Mouse (Mus musculus): Measurements from ENCODE around the gene Opn3. TPM values are rescaled to one million over a fixed set of nuclear protein-coding genes. Genes with fewer than 3 reads are reported as not detected.

The Opn3 gene
- polyA plus RNA-seq, 1 experiment, result 2.1 TPM

DNA sequence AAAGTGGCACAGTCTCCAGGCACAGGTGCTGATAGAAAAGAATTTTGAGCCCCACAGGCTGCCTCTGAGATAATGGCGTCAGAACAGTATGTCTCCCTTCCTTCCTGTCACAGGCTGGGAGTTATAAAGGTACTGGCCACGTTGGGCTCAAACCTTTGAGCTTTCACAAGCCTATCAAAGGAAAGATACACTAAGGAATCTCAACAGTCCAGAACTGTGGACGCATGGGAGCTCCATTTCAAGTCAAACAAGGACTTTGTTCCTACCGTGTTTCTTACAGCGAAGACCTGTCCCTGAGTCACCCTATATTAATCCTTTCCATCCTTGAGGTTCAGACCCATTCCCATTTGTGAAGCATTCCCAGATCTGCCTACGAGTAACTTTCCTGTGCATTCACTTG, 15.1 kb downstream of the Opn3 start:
- whole genome bisulfite sequencing, result 83% methylated on average over 6 of the region's 6 CpGs
- TF ChIP-seq CTCF (conservative IDR thresholded peaks at IDR 0.05; ENCODE audit: insufficient read depth, insufficient read length, low read depth, low read length), result no peak
- no peak for TF ChIP-seq POLR2A (IDR thresholded peaks at IDR 0.05; ENCODE audit: low read depth, low read length)
- no peaks in the 10 kb centered on the region for H3K36me3 ChIP-seq (ENCODE audit: control insufficient read depth, insufficient read depth, low read length)

DNA sequence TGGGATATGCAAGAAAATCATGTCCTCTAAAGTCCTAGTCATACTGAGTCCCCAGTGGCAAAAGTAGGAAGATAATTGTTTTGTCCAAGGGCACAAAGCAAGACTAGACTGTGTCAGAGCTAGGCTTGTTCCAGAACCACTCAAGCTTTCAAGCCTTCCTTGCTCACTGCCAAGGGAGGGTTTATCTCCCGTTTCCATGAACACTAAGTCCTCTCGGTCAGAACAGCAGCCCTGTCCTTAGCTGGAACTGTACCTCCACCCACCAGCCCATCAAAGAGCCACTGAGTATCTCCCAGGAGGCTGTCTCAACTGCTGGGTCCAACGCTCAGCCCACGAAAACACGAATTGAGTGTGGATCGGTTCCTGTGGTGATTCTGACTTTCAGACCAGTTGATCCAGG, 17.5 kb downstream of the Opn3 start:
- no peak for DNase-seq
- Histone ChIP-seq H3K4me3 (ENCODE audit: insufficient read depth, low read depth, low read length) (no peak overlapping the region), H3K27me3 (replicated peaks; ENCODE audit: control insufficient read depth, insufficient read depth, low read length) (no peaks in the 10 kb centered on the region), H3K4me1 (ENCODE audit: control insufficient read depth, insufficient read depth, low read length) (no peaks in the 10 kb centered on the region; the same call in 1 of the 2 replicates), H3K36me3 (ENCODE audit: control insufficient read depth, insufficient read depth, low read length) (no peaks in the 10 kb centered on the region), H3K27ac (ENCODE audit: insufficient read depth, low read depth, low read length) (no peak overlapping the region)
- WGBS, result 75% methylated on average over 6 of the region's 6 CpGs
- TF ChIP-seq CTCF (conservative IDR thresholded peaks at IDR 0.05; ENCODE audit: insufficient read depth, insufficient read length, low read depth, low read length) (no peak), POLR2A (IDR thresholded peaks at IDR 0.05; ENCODE audit: low read depth, low read length) (no peak)

More for the DNA sequence above, 15.1 kb downstream of the Opn3 start:
- H3K27ac ChIP-seq (ENCODE audit: insufficient read depth, low read depth, low read length), result no peak overlapping the region
- no peaks in the 10 kb centered on the region for H3K27me3 ChIP-seq (replicated peaks; ENCODE audit: control insufficient read depth, insufficient read depth, low read length)
- H3K4me1 ChIP-seq (ENCODE audit: control insufficient read depth, insufficient read depth, low read length), result no peaks in the 10 kb centered on the region; the same call in 1 of the 2 replicates
- no peak for DNase-seq
- H3K4me3 ChIP-seq (ENCODE audit: insufficient read depth, low read depth, low read length), result no peak overlapping the region

DNA sequence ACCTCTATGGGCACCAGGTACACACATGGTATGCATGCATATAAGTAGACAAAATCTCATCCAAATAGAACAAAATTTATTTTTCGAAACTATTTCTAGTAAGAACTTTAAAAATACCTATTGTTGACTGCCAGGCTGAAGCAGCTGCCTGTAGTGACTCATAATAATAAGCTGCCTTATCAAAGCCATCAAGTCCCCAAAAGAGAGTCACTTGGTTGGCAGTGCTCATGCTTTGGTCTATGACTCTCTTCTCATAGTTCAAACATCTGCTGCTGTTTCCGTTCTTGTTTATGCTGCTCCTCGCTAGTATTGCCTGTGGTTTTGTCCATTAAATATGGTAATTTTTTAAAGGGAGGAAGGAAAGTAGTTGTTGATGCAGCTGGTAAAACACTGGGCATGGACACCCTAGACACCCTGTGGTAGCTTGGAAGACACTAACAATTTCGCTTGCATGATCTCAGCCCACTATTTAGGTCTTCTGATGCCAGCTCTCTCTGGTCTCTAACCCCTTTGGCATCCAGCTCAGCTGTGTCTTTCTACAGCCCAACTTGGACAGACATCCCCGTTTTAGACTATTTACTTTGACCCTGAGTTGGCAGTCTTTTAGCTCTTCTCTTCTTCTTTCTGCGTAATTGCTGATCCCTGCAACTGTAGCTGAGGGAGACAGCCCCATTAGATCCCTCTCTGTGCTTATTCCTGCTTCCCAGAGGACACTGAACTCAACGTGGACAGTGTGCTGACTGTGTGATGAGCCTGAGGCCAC, 18.8 kb downstream of the Opn3 start:
- Histone ChIP-seq H3K4me1 (ENCODE audit: control insufficient read depth, insufficient read depth, low read length) (no peaks in the 10 kb centered on the region; the same call in 1 of the 2 replicates), H3K4me3 (ENCODE audit: insufficient read depth, low read depth, low read length) (no peak overlapping the region), H3K27me3 (replicated peaks; ENCODE audit: control insufficient read depth, insufficient read depth, low read length) (no peaks in the 10 kb centered on the region), H3K27ac (ENCODE audit: insufficient read depth, low read depth, low read length) (no peak overlapping the region), H3K36me3 (ENCODE audit: control insufficient read depth, insufficient read depth, low read length) (no peaks in the 10 kb centered on the region)
- TF ChIP-seq CTCF (conservative IDR thresholded peaks at IDR 0.05; ENCODE audit: insufficient read depth, insufficient read length, low read depth, low read length), result no peak
- TF ChIP-seq POLR2A (IDR thresholded peaks at IDR 0.05; ENCODE audit: low read depth, low read length), result no peak
- no peak for DNase-seq
- 66% methylated on average over 7 of the region's 7 CpGs for WGBS

DNA sequence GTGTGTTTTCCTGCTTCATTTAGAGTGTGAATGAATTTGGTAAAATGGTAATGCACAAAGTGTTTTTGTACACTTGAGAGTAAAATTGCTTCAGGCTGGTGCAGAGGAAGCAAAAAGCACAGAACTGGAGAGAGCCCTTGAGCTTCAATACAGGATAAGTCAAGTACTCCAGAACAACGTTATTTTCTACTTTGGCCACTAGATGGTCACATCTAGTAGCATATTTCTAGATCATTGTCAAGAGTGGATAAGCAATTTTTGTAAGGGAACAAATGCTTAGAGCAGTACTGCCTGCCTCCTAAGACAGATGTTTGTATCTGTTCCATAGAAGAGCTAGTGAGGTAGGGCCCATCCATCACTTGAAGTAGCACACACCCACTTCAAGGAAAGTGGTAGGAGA, 20.9 kb downstream of the Opn3 start:
- Histone ChIP-seq H3K27me3 (replicated peaks; ENCODE audit: control insufficient read depth, insufficient read depth, low read length) (no peaks in the 10 kb centered on the region), H3K27ac (ENCODE audit: insufficient read depth, low read depth, low read length) (no peak overlapping the region), H3K4me3 (ENCODE audit: insufficient read depth, low read depth, low read length) (no peak overlapping the region), H3K36me3 (ENCODE audit: control insufficient read depth, insufficient read depth, low read length) (no peaks in the 10 kb centered on the region), H3K4me1 (ENCODE audit: control insufficient read depth, insufficient read depth, low read length) (no peaks in the 10 kb centered on the region; the same call in 1 of the 2 replicates)
- 19% methylated on average over 1 of the region's 1 CpGs for WGBS
- no peak for TF ChIP-seq POLR2A (IDR thresholded peaks at IDR 0.05; ENCODE audit: low read depth, low read length)
- no peak for TF ChIP-seq CTCF (conservative IDR thresholded peaks at IDR 0.05; ENCODE audit: insufficient read depth, insufficient read length, low read depth, low read length)
- no peak for DNase-seq

DNA sequence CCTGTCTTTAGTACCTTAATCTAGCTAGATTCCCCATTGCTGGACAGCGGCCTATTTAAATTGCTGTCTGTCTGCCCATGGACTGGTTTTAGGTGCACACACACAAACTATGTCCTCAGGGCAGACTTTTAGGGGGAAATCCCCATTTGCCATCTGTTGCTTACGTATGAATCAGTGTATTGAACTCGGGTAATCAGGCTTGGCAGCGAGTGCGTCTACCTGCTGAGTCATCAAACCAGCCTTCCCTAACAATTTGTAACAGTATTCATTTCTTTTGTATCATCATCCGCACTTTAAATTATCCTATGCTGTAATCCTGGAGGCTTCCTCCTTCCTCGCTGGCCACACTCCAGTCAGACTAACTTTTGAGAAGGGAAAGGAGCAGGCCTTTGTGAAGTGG, 22.5 kb downstream of the Opn3 start:
- TF ChIP-seq CTCF (conservative IDR thresholded peaks at IDR 0.05; ENCODE audit: insufficient read depth, insufficient read length, low read depth, low read length) (no peak), POLR2A (IDR thresholded peaks at IDR 0.05; ENCODE audit: low read depth, low read length) (no peak)
- Histone ChIP-seq H3K4me1 (ENCODE audit: control insufficient read depth, insufficient read depth, low read length) (peaks cover 3% of the 10 kb centered on the region; the same call in 1 of the 2 replicates), H3K4me3 (ENCODE audit: insufficient read depth, low read depth, low read length) (no peak overlapping the region), H3K36me3 (ENCODE audit: control insufficient read depth, insufficient read depth, low read length) (no peaks in the 10 kb centered on the region), H3K27me3 (replicated peaks; ENCODE audit: control insufficient read depth, insufficient read depth, low read length) (no peaks in the 10 kb centered on the region), H3K27ac (ENCODE audit: insufficient read depth, low read depth, low read length) (no peak overlapping the region)
- no peak for DNase-seq
- WGBS, result 83% methylated on average over 7 of the region's 7 CpGs

DNA sequence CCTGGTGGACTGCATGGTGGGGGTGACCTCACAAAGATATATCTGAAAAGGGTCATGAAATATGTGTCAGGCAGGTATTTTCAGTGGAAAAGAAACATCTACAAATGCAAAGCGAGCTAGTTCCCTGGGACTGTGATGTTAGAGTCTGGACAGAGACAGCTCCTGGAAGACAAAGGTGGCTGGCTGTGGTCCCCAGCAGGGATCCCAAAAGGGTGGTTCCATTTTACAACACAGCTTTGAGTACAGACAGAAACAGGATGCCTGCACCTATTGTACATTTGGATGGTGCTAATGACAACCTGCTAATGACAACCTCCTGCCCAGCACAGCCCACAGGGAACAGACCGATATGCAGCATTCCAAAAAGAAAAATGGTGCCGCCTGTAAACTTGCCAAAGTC, 23.1 kb downstream of the Opn3 start:
- TF ChIP-seq POLR2A (IDR thresholded peaks at IDR 0.05; ENCODE audit: low read depth, low read length), result no peak
- TF ChIP-seq CTCF (conservative IDR thresholded peaks at IDR 0.05; ENCODE audit: insufficient read depth, insufficient read length, low read depth, low read length), result no peak
- H3K36me3 ChIP-seq (ENCODE audit: control insufficient read depth, insufficient read depth, low read length), result no peaks in the 10 kb centered on the region
- DNase-seq, result no peak
- 93% methylated on average over 3 of the region's 3 CpGs for WGBS
- H3K4me1 ChIP-seq (ENCODE audit: control insufficient read depth, insufficient read depth, low read length), result peaks cover 3% of the 10 kb centered on the region; the same call in 1 of the 2 replicates
- no peak overlapping the region for H3K4me3 ChIP-seq (ENCODE audit: insufficient read depth, low read depth, low read length)
- H3K27me3 ChIP-seq (replicated peaks; ENCODE audit: control insufficient read depth, insufficient read depth, low read length), result no peaks in the 10 kb centered on the region
- no peak overlapping the region for H3K27ac ChIP-seq (ENCODE audit: insufficient read depth, low read depth, low read length)

DNA sequence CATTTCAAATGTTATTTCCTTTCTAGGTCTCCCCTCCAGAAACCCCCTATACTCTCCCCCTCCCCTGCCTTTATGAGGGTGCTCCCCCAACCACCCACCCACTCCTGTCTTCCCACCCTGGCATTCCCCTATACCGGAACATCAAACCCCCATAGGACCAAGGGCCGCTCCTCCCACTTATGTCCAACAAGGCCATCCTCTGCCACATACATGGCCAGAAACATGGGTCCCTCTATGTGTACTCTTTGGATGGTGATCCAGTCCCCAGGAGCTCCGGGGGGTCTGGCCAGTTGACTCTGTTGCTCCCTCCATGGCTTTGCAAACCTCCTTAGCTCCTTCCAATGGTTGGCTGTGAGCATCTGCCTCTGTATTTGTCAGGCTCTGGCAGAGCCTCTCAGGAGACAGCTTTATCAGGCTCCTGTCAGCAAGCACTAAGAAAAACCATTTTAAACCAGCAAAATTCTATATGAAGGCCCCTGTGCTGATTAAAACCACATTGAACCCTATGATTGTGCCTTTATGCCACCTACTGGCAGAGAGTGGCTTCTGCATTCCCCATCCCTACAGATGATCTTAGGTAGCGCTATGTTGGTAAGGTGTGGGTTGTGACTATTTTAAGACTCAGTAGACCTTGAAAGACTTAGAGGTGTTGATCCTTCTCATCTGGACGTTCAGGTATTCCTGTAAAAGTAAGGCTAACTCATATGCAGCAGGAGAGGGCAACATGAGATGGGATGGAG, 23.7 kb downstream of the Opn3 start:
- 61% methylated on average over 5 of the region's 5 CpGs for WGBS
- peak; percentile 51 for DNase-seq
- H3K27me3 ChIP-seq (replicated peaks; ENCODE audit: control insufficient read depth, insufficient read depth, low read length), result no peaks in the 10 kb centered on the region
- H3K4me3 ChIP-seq (ENCODE audit: insufficient read depth, low read depth, low read length), result no peak overlapping the region
- H3K4me1 ChIP-seq (ENCODE audit: control insufficient read depth, insufficient read depth, low read length), result peaks cover 3% of the 10 kb centered on the region; the same call in 1 of the 2 replicates
- TF ChIP-seq CTCF (conservative IDR thresholded peaks at IDR 0.05; ENCODE audit: insufficient read depth, insufficient read length, low read depth, low read length) (peak; percentile 47), POLR2A (IDR thresholded peaks at IDR 0.05; ENCODE audit: low read depth, low read length) (no peak)
- H3K27ac ChIP-seq (ENCODE audit: insufficient read depth, low read depth, low read length), result no peak overlapping the region
- no peaks in the 10 kb centered on the region for H3K36me3 ChIP-seq (ENCODE audit: control insufficient read depth, insufficient read depth, low read length)
